Mouse (Mus musculus) kidney, postnatal 25 days (tissue): ENCODE measurements at regions not wholly inside any gene's neighbourhood (a gene's known extent, or its start where the extent isn't known, plus 50 kb on each side); places are given as distances from the start of the nearest gene placed in this dataset.

Experiments
- DNase-seq, 2 experiments: peaks; one replicate each; pipeline ENCODE4 v3.0.0; 2021; ENCODE audit warnings: mixed read lengths in 2 of 2

- DNase-seq: peak in 1 of 2 experiments; percentile 23
These were observed 484.9 kb downstream of the Plcl1 start for GRCm38 (mm10) chr1:55890511-55891151.

- no peak for DNase-seq
These were observed 486.2 kb downstream of the Plcl1 start for GRCm38 (mm10) chr1:55891894-55892293.

- DNase-seq: no peak
These were observed 491.9 kb downstream of the Plcl1 start for GRCm38 (mm10) chr1:55897572-55897971.

- no peak for DNase-seq
These were observed 492.3 kb downstream of the Plcl1 start for GRCm38 (mm10) chr1:55898031-55898430.

- DNase-seq: no peak
These were observed 494.3 kb downstream of the Plcl1 start for GRCm38 (mm10) chr1:55900033-55900432.

GRCm38 (mm10) chr1:55903177-55903576 lies 497.5 kb downstream of the Plcl1 start:
- DNase-seq: no peak

- DNase-seq: no peak
These were observed 498.9 kb downstream of the Plcl1 start for GRCm38 (mm10) chr1:55904571-55904970.

- no peak for DNase-seq
These were observed 499.5 kb downstream of the Plcl1 start for GRCm38 (mm10) chr1:55905232-55905631.

GRCm38 (mm10) chr1:55910024-55910423 lies 504.3 kb downstream of the Plcl1 start:
- no peak for DNase-seq

GRCm38 (mm10) chr1:55914284-55914683 lies 508.6 kb downstream of the Plcl1 start:
- DNase-seq: no peak

GRCm38 (mm10) chr1:55915940-55916339 lies 510.2 kb downstream of the Plcl1 start:
- DNase-seq: no peak

GRCm38 (mm10) chr1:55919516-55919915 lies 513.8 kb downstream of the Plcl1 start:
- no peak for DNase-seq

GRCm38 (mm10) chr1:55946786-55947549 lies 541.2 kb downstream of the Plcl1 start:
- no peak for DNase-seq

- no peak for DNase-seq
These were observed 542.0 kb downstream of the Plcl1 start for GRCm38 (mm10) chr1:55947618-55948283.

- no peak for DNase-seq
These were observed 543.9 kb downstream of the Plcl1 start for GRCm38 (mm10) chr1:55949606-55950005.

- no peak for DNase-seq
These were observed 552.2 kb downstream of the Plcl1 start for GRCm38 (mm10) chr1:55957804-55958445.

- peak; percentile 52 to 53 for DNase-seq
These were observed 554.6 kb downstream of the Plcl1 start for GRCm38 (mm10) chr1:55960291-55960690.

- DNase-seq: no peak
These were observed 558.1 kb downstream of the Plcl1 start for GRCm38 (mm10) chr1:55963867-55964266.

- no peak for DNase-seq
These were observed 560.6 kb downstream of the Plcl1 start for GRCm38 (mm10) chr1:55966273-55966672.

GRCm38 (mm10) chr1:55967869-55968268 lies 562.1 kb downstream of the Plcl1 start:
- DNase-seq: no peak

GRCm38 (mm10) chr1:55977796-55978195 lies 572.1 kb downstream of the Plcl1 start:
- DNase-seq: no peak

- no peak for DNase-seq
These were observed 577.9 kb downstream of the Plcl1 start for GRCm38 (mm10) chr1:55983522-55984066.

- DNase-seq: no peak
These were observed 591.4 kb downstream of the Plcl1 start for GRCm38 (mm10) chr1:55997074-55997473.
